Mouse (Mus musculus): Measurements from ENCODE around the gene Col15a1. TPM values are rescaled to one million over a fixed set of nuclear protein-coding genes. Genes with fewer than 3 reads are reported as not detected.

Gene Col15a1
- 1.4 and 3.1 TPM in 2 replicates for polyA plus RNA-seq (2015; fragmentation: Nextera tagmentation; extraction: Ambion mirVana)

DNA sequence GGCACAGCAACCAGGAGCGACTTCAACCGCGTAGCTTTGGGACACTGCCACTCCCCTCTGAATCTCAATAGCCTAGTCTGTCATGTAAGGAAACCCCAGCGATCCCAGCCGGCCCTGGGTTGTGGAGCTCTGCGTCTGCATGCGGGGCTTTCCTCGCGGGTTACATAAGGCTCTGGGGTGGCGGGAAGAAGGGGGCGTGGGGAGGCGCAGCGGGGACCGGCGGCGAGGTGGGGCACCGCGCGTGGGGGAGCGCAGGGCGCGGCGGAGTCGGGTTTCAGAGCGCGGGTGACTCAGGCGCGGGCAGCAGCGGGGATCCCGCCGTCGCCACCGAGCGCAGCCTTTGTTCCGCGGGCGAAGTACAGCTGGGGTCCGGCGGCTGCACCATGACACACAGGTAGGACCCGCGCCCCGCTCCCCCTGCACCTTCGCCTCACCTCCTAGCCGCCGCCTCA, at the start of gene Col15a1:
TSS of gene Col15a1 (plus strand) at position 193 of the 452 bp plus-strand sequence.
- H3K27ac ChIP-seq (replicated peaks), result no peak within 1 kb of the TSS
- ATAC-seq (replicated peaks), result peak; percentile 41; the same call in 1 of the 2 replicates
- H3K4me2 ChIP-seq (replicated peaks), result peak within 1 kb of the TSS; percentile 72
- WGBS, result under 1% methylated on average over 26 of the region's 45 CpGs
- peaks cover 40% of the 10 kb centered on the region for H3K27me3 ChIP-seq
- H3K9me3 ChIP-seq, result no peaks in the 10 kb centered on the region
- H3K9ac ChIP-seq (replicated peaks), result peak within 1 kb of the TSS; percentile 47
- peaks cover 13% of the 10 kb centered on the region; the same call in 1 of the 2 replicates for H3K4me1 ChIP-seq
- H3K4me3 ChIP-seq, result peak within 1 kb of the TSS; percentile 51
- H3K36me3 ChIP-seq, result no peaks in the 10 kb centered on the region

DNA sequence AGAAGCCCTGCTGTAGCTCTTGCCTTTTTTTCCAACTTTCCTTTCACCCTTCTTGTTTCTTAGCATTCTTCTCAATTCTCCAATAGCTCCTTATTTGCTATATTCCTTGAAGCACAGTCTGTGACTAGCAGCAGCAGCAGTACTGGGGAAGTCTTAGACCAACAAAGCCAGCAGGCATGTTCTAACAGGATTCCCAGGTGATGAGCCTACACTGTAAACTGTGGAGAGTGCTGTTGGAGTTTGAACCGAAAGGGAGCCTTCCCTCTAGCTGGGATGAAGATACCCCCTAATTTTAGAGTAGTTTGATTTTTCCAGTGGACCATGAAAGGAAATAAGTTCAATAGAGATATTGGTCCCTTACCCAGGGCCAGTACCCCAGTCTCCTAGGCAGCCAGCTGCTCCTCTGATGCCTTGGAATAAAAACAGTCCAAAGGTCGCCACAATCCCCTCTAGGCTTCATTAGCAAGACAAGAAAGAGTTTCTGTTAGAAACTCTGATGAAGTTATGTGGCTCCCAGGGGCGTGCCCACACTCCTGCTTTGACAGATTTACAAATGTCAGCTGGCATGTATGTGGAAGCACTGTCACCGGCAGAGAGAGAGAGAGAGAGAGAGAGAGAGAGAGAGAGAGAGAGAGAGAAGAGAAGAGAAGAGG, 46.7 kb upstream of the Col15a1 start:
- no peak for ATAC-seq (replicated peaks)
- WGBS, result 13% methylated on average over 3 of the region's 4 CpGs
- Histone ChIP-seq H3K36me3 (no peaks in the 10 kb centered on the region), H3K4me2 (replicated peaks) (no peak overlapping the region), H3K9ac (replicated peaks) (no peak overlapping the region), H3K4me3 (no peak overlapping the region), H3K4me1 (peaks cover 7% of the 10 kb centered on the region), H3K27ac (replicated peaks) (no peak overlapping the region), H3K9me3 (no peaks in the 10 kb centered on the region), H3K27me3 (no peaks in the 10 kb centered on the region)

DNA sequence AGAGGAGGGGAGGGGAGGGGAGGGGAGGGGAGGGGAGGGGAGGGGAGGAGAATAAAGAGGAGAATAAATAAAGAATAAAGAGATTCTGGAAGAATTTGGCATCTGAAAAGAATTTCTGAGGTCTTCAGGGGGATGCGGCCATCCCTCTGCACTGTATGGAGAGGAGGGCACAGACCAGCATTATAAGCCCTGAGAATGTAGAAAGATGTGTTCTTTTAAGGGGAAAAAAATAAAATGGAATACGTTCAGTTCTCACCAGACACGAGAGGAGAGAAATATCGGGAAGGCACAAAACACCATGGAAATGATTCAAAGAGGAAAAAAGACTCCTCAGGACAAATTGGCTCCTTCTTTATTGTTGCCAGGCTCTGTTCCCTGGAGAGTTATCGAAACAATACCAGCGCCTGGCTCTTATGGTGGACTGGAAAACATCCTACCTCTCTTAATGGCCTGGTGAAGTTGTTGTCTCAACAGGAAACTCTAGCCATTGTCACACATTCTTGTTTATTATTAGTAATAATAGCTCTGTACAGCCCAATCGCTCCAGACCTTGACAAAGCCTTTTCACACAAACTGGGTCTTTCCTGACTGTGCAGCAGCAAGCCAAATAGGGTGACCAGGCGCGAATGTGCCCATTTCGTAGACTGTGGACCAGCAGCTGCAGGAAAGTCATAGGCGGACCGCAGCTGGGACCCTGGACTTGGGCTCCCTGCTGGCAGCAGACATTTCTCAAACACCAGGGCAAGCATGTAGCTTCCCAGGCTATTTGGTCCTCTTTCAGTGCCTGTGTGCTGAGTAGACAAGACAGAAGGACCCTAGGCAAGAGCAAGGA, 46.0 kb upstream of the Col15a1 start:
- Histone ChIP-seq H3K27me3 (no peaks in the 10 kb centered on the region), H3K9me3 (no peaks in the 10 kb centered on the region), H3K4me1 (peaks cover 7% of the 10 kb centered on the region), H3K4me3 (no peak overlapping the region), H3K4me2 (replicated peaks) (no peak overlapping the region), H3K36me3 (no peaks in the 10 kb centered on the region), H3K9ac (replicated peaks) (no peak overlapping the region), H3K27ac (replicated peaks) (no peak overlapping the region)
- no peak for ATAC-seq (replicated peaks)
- WGBS, result 47% methylated on average over 12 of the region's 12 CpGs

DNA sequence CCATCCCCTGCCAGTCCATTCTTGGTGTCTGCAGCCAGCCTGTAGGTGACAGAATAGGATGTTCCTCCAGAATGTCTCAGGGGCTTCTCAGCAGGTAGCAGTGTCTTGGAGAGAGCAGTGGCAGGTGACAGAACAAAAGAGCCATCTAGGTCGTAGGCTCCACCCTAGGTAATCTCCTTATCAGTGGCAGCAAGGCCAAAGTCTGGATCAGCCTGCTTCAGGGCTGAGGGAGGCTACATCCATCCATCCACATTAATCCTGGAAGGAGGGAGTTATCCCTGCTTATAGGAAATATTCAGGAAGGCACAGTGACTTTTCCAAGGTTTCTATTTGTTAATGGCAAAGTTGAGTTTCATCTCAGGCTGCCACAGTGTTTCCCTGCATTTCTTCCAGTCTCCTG, 35.6 kb upstream of the Col15a1 start:
- Histone ChIP-seq H3K36me3 (no peaks in the 10 kb centered on the region), H3K9me3 (no peaks in the 10 kb centered on the region), H3K9ac (replicated peaks) (no peak overlapping the region), H3K27me3 (no peaks in the 10 kb centered on the region), H3K4me1 (no peaks in the 10 kb centered on the region), H3K4me2 (replicated peaks) (no peak overlapping the region), H3K4me3 (no peak overlapping the region), H3K27ac (replicated peaks) (no peak overlapping the region)
- 16% methylated on average over 1 of the region's 1 CpGs for WGBS
- ATAC-seq (replicated peaks), result no peak

GRCm38 (mm10) chr4:47177101-47177500, 30.9 kb upstream of the Col15a1 start:
- Histone ChIP-seq H3K9me3 (no peaks in the 10 kb centered on the region), H3K27ac (replicated peaks) (no peak overlapping the region), H3K9ac (replicated peaks) (no peak overlapping the region), H3K4me3 (no peak overlapping the region), H3K27me3 (no peaks in the 10 kb centered on the region), H3K4me1 (no peaks in the 10 kb centered on the region), H3K4me2 (replicated peaks) (no peak overlapping the region), H3K36me3 (no peaks in the 10 kb centered on the region)
- WGBS, result 86% methylated on average over 8 of the region's 8 CpGs
- ATAC-seq (replicated peaks), result no peak

- Histone ChIP-seq H3K9me3 (no peaks in the 10 kb centered on the region), H3K27ac (replicated peaks) (no peak overlapping the region), H3K27me3 (no peaks in the 10 kb centered on the region), H3K4me1 (no peaks in the 10 kb centered on the region), H3K36me3 (no peaks in the 10 kb centered on the region), H3K4me3 (no peak overlapping the region), H3K9ac (replicated peaks) (no peak overlapping the region), H3K4me2 (replicated peaks) (no peak overlapping the region)
- 59% methylated on average over 8 of the region's 8 CpGs for WGBS
- ATAC-seq (replicated peaks), result no peak
These were observed 29.6 kb upstream of the Col15a1 start for GRCm38 (mm10) chr4:47178261-47178961.

DNA sequence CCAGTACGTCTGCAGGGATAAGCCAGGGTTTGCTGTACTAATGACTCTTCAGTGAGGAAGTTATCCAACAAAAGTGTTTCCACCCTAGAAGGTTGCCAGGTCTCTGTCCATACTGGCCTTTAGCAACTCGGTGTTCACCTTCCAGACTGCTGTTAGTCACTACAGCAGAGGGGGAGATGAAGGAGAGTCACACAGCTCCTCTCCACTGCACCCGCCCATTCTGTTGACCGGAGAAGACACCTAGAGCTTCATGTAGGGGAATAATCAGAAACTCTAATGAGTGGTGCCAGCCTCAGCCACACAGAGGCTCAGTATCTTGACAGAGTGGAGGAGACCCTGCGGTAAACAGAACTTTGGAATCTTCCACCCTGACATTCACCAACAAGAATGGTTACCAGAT, 28.4 kb upstream of the Col15a1 start:
- Histone ChIP-seq H3K27ac (replicated peaks) (no peak overlapping the region), H3K4me1 (no peaks in the 10 kb centered on the region), H3K36me3 (no peaks in the 10 kb centered on the region), H3K27me3 (no peaks in the 10 kb centered on the region), H3K4me3 (no peak overlapping the region), H3K9ac (replicated peaks) (no peak overlapping the region), H3K9me3 (no peaks in the 10 kb centered on the region), H3K4me2 (replicated peaks) (no peak overlapping the region)
- 86% methylated on average over 5 of the region's 5 CpGs for WGBS
- no peak for ATAC-seq (replicated peaks)

GRCm38 (mm10) chr4:47184058-47184661, 23.8 kb upstream of the Col15a1 start:
- ATAC-seq (replicated peaks), result no peak

GRCm38 (mm10) chr4:47186514-47186913, 21.4 kb upstream of the Col15a1 start:
- no peak overlapping the region for H3K27ac ChIP-seq (replicated peaks)
- H3K9ac ChIP-seq (replicated peaks), result no peak overlapping the region
- no peaks in the 10 kb centered on the region for H3K4me1 ChIP-seq
- ATAC-seq (replicated peaks), result no peak
- H3K36me3 ChIP-seq, result no peaks in the 10 kb centered on the region
- no peaks in the 10 kb centered on the region for H3K9me3 ChIP-seq
- H3K4me3 ChIP-seq, result no peak overlapping the region
- no peak overlapping the region for H3K4me2 ChIP-seq (replicated peaks)
- H3K27me3 ChIP-seq, result no peaks in the 10 kb centered on the region
- 88% methylated on average over 6 of the region's 6 CpGs for WGBS

More at GRCm38 (mm10) chr4:47184058-47184661, 23.8 kb upstream of the Col15a1 start:
- no peak overlapping the region for H3K4me2 ChIP-seq (replicated peaks)
- H3K27ac ChIP-seq (replicated peaks), result no peak overlapping the region
- no peaks in the 10 kb centered on the region for H3K27me3 ChIP-seq
- no peak overlapping the region for H3K9ac ChIP-seq (replicated peaks)
- 38% methylated on average over 6 of the region's 6 CpGs for WGBS
- H3K36me3 ChIP-seq, result no peaks in the 10 kb centered on the region
- no peaks in the 10 kb centered on the region for H3K4me1 ChIP-seq
- no peaks in the 10 kb centered on the region for H3K9me3 ChIP-seq
- no peak overlapping the region for H3K4me3 ChIP-seq

- no peak overlapping the region for H3K4me3 ChIP-seq
- no peaks in the 10 kb centered on the region for H3K36me3 ChIP-seq
- H3K27ac ChIP-seq (replicated peaks), result no peak overlapping the region
- no peak overlapping the region for H3K4me2 ChIP-seq (replicated peaks)
- H3K4me1 ChIP-seq, result no peaks in the 10 kb centered on the region
- H3K27me3 ChIP-seq, result no peaks in the 10 kb centered on the region
- no peaks in the 10 kb centered on the region for H3K9me3 ChIP-seq
- WGBS, result 90% methylated on average over 3 of the region's 3 CpGs
- no peak for ATAC-seq (replicated peaks)
- no peak overlapping the region for H3K9ac ChIP-seq (replicated peaks)
These were observed 11.8 kb upstream of the Col15a1 start for GRCm38 (mm10) chr4:47196173-47196572.

- H3K27me3 ChIP-seq, result peaks cover 22% of the 10 kb centered on the region
- ATAC-seq (replicated peaks), result no peak
These were observed 4.3 kb upstream of the Col15a1 start for GRCm38 (mm10) chr4:47203643-47204042.

More at GRCm38 (mm10) chr4:47203643-47204042, 4.3 kb upstream of the Col15a1 start:
- no peak overlapping the region for H3K27ac ChIP-seq (replicated peaks)
- H3K4me2 ChIP-seq (replicated peaks), result no peak overlapping the region
- H3K36me3 ChIP-seq, result no peaks in the 10 kb centered on the region
- no peak overlapping the region for H3K4me3 ChIP-seq
- 80% methylated on average over 5 of the region's 5 CpGs for WGBS
- H3K4me1 ChIP-seq, result peaks cover 10% of the 10 kb centered on the region; the same call in 1 of the 2 replicates
- no peak overlapping the region for H3K9ac ChIP-seq (replicated peaks)
- no peaks in the 10 kb centered on the region for H3K9me3 ChIP-seq

Measured in forebrain, embryonic 15.5 days (tissue).